Mouse (Mus musculus): ENCODE measurements at regions not wholly inside any gene's neighbourhood (a gene's known extent, or its start where the extent isn't known, plus 50 kb on each side); places are given as distances from the start of the nearest gene placed in this dataset.
A peak's percentile ranks its signal among the peaks of the same experiment; 100 is the strongest.
"Not testable (repeated sequence)": the region's sequence is repeated elsewhere in the genome, so short reads cannot be mapped to it uniquely, and the experiment has no call there.

DNA sequence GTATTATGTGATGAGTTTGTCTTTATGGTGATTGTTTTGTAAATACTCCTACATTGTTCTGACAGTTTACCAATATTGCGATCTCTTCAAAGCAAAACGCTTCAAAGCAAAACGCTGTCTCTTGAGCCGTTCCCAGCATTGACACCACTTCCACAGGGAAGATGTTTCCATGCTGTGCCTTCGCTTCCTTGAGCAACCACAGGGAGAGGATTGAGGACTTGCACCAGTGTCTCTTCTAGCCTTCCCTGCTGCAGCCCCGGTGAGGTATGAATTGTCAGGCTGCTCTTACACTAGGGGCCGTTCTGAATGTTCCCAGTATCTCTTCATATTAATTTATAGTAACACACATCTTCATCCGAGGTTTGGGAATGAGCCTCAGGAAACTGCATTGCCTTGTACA lies 160.4 kb upstream of the Arglu1 start:
- no peak for DNase-seq (ENCODE audit: low spot score in 2 of 2)

DNA sequence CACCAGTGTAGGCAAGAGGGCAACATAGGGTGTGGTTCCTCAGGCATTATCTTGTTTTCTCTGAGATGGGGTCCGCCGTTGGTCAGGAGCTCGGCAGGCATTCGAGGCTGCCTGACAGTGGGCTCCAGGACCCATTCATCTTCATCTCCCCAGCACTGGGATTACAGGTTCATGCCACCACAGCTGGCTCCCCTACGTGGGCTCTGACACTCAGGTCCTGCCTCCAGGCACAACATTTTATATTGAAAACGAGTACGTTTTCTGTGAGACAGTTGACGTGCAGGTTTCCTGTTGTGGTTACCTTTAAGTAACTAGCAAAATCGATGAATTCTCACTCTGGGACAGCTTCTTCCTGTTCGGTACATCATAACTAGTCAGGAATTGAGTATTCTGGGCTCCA lies 157.3 kb upstream of the Arglu1 start:
- DNase-seq (ENCODE audit: low spot score in 2 of 2): no peak

DNA sequence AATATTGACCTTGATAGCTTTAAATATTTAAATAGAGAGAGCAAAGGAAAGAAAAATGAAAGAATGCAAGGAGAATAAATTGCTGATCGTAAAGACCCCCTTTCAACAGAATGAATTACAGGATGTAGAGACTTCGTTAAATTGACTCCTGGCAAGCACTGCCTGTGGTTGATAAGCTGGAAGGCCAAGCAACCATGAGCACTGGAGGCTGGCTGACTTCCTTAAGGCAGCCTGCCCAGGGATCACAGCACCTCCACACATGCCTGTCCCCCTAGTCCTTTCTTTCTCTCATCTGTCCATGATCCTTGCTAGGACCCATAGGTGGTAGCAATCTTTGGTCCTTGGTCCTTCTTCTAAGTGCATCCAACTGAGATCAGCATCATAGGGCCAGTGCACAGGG lies 152.0 kb upstream of the Arglu1 start:
- no peak for DNase-seq (ENCODE audit: low spot score in 2 of 2)

DNA sequence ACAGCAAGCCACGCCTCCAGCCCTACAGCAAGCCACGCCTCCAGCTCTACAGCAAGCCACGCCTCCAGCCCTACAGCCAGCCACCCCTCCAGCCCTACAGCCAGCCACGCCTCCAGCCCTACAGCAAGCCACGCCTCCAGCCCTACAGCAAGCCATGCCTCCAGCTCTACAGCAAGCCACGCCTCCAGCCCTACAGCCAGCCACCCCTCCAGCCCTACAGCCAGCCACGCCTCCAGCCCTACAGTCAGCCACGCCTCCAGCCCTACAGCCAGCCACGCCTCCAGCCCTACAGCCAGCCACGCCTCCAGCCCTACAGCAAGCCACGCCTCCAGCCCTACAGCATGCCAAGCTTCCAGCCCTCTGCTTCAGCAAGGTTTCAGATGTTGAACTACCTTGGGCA lies 145.8 kb upstream of the Arglu1 start:
- not testable (repeated sequence) for DNase-seq (ENCODE audit: low spot score in 2 of 2)

DNA sequence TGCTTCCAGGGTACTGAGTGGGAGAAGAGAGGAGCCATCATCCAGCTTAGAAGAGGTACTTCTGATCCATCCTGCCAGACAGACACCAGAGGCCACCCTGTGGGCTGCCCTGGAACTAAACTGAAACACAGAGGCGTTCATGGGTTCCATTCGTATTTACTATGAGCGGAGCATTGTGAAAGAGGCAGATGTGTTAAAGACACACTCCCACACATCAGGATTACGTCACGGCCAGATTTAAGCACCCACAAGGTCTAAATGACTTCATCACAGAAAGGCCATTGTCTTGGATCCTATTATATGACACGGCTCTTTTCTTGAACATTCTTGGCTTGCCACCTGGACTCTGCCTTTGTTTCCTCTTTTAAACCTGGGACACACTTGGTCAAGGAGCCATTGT lies 141.0 kb upstream of the Arglu1 start:
- DNase-seq (ENCODE audit: low spot score in 2 of 2): no peak

DNA sequence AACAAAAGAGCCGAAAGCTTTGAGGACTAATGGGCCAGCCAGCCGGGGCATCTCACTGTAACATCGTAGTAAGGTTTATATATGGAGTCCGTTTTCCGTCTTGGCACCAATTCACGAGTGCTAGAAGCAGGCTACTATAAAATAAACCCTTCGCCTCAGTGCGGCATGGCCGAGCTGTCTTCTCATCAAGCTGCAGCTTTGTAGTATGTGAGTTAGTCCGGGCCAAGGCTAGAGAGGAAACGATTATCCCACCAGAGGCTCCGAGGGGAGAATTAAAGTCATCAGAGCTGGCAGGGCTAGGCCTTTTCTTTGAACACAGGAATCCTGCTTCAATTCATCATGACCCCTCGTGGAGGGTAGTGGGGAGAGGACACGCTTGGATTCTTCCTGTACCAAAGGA lies 138.9 kb upstream of the Arglu1 start:
- no peak for DNase-seq (ENCODE audit: low spot score in 2 of 2)

DNA sequence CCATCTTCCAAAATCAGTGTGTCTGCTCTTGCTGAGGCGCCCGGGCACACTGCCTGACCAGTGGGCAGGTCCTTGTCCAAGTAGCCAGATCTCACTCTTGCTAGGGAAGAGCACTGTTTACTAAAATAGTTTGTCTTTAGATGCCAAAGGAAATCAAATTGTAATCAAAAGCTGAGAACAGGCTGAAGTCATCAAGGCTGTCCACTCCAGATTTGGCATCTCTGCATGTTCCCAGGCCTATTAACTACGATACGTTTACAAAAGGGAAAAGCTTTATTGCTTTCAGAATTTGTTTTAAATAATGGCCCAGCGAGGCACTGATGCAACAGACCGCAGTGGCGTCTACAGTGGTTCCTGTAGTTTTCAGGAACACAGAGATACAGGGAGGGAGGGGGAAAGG lies 137.2 kb upstream of the Arglu1 start:
- DNase-seq (ENCODE audit: low spot score in 2 of 2): peak in 1 of 2 experiments; percentile 13

DNA sequence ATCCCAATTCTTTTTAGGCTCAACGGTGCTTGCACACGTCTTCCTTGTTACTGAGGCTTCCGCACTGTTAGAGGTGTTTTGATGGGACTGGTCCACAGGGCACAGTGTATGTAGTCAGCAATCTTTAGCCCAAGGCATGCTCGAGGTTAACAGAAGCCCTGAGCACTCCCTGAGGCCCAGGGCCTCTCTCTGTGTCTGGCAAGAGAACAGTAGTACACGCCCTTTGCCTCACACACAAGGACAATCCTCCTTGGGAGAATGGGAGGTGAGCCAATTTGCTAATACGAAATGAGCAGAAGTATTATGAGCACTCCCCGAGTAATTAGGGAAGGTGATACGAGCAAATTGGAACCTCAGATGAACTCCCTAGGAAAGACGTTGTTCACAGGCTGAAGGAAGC lies 136.5 kb upstream of the Arglu1 start:
- DNase-seq (ENCODE audit: low spot score in 2 of 2): peak; percentile 7 to 17

DNA sequence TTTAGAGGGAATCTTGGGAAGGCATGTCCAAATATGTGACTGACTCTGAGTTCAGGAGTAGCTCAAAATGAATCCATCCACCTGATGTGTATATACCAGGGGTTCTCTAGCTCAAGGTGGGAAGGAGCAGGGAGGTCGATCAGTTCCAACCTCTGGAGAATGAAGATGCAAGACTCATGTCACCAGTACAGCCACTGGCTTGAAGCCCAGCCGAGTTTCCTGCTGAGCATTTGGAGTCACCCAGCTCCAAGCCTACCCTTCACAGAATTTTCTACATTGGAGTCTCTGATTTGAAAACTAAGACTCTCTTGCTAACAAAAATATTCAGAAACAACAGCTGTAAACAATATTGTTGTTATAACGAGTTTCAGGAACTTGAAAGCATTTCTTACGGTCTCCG lies 134.6 kb upstream of the Arglu1 start:
- no peak for DNase-seq (ENCODE audit: low spot score in 2 of 2)

DNA sequence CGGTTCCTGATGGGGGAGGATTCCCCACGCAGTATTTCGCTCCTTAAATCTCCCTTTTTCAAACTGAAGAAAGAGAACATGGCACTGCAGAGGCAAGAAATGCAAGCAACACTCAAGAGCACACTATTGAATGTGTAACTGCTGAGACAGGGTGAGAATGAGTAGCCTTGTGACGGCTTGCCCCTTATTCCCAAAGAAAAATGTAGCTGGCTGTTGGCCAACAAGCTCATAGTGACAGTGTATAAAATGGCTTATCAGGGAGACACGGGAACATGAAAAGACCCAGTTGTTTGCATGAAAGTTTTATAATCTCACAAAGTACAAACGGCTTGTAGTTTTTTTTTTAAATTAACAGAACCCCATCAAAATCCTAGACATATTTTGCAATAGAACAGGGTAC lies 130.8 kb upstream of the Arglu1 start:
- no peak for DNase-seq (ENCODE audit: low spot score in 2 of 2)

DNA sequence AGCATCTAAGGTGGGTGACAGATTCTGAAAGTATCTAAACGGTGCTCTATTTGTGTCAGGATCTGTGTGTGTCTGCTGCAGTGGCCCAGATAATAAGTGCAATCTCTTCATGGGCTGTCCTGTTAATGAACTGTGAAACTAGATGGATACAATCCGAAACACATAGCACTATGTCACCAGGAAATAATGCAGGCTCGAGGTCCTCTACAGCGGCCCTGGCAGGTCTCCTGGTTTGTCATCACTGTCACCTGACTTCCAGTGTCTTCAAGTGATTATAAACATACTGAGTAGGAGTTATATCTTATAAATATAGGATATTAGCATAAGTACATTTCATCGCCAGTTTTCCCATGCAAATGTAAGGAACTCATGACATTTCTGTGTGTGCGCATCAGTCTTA lies 130.3 kb upstream of the Arglu1 start:
- no peak for DNase-seq (ENCODE audit: low spot score in 2 of 2)

DNA sequence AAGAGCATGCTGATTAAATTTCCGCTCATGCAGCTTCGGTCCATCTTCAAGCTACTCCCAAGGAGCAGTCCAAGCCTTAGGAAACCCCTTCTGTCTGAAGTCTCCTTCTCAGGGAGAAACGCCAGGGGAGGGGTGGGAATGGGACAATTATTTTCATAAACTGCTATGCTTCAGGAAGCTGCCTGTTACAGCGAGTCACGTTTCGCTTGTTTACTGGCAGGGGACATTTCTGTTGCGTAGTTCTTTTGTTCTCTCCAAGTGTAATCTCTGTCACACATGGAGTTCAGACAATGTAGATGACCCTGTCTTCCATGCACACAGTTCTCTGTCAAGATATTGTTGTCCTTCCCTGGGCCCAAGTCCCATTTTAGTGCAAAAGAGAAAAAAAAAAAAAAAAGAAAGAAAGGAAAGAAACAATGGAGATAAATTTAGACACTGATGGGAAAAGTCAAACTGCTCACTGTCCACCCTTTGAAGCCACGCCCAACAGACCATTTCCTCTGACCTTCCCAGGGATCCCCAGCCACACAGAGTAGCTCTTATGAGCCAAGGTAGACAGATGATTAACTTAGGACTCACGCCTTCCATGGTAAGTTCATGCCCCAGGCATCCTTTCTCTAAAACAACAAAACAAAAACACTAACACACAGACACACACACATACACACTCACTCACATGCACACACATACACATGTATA lies 129.1 kb upstream of the Arglu1 start:
- no peak for DNase-seq (ENCODE audit: low spot score in 2 of 2)

DNA sequence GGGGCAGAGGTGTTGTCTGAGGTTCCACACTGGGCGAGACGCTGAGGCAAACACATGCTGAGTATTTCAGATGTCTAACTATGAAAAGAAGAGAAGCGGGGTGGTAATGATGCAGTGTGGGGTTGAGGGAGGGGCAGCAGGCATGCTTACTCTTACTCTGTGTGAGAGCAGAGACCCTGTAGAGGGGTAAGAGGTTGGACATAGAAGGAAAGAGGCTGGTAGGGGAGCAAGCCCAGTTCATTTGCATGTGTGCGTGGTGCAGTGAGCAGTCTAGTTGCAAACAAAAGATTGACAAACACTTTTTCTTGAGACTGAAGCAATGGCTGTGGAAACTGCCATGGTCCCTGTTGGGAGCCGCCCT lies 122.5 kb upstream of the Arglu1 start:
- DNase-seq (ENCODE audit: low spot score in 2 of 2): no peak

DNA sequence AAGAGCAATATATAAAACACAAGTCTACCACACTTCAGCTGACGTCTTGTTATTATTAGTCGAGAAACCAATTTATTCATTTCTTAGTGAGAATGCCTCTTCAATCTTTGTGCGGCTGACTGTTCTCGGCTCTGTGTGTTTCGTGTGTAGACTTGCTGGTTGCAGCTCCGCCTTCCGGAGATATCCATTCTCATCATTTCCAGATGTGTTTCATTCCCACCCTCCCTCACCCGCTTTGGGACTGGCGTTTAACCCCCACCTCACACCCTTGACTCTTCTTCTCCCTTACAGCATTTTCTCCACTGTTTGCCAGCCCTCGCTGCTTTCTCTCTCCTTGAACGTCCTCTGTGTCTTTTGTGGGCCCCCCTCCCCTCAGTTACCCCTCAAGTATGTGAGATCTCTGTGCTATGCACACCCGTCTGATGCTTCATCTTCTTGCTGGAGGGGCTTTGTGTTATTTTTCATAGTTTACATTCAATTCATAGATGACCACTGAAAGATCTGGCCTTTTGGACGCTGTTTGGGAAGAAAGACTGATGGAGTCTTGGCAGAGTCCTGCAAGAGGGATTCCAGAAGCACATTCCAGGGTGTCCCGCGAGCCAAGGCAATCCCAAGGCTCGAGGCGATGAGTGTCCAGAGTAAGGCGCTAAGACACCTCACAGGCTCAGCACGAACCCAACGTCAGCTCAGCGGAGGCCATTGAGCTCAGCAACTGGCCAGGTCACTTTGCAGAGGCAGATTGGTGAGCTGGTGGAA lies 121.9 kb upstream of the Arglu1 start:
- DNase-seq (ENCODE audit: low spot score in 2 of 2): peak in 1 of 2 experiments; percentile 10

DNA sequence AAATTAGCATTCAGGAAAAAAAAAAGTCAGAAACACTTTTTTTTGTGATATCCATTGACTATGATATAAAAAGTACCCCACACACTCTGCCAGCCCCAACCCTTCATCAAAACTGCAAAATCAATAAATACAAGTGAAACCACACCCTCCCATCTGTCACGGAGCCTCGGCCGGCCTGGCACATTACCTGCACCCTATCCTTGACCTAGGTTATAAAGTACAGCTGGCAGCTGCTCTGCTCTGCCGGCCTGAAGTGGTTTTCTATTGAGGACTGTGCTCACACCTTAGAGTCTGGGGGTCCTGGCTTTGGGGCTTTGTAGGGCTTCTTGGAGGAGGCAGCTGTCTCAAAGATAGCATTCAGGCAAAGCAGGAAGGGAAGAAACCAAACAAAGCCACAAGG lies 120.6 kb upstream of the Arglu1 start:
- no peak for DNase-seq (ENCODE audit: low spot score in 2 of 2)

DNA sequence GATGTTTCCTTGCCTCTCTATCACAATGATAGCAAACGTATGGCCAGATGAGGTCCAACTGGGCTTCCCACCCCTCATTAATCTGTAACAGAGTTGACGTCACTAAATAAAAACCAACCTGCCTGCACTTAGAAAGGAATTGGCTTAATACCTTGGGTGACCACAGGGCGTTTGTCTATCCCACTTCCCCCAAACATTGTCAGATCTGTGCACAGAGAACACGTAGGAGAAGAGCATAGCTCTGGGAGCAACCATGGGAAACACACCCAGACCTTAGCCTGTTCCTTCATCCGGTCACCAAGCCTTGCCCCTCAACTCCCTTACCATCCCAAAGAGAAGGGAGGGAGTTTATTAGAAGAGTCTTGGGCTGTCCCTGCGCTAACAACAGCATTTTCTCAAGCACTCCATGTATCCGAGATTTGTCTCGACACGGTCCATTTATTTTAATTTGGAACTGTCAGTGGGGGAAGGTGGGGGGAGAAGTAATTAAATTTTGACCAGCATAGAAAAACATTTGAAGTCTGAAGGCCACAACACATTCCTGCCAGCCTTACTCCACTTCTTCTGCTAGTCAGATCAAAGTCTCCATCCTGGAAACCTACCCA lies 119.6 kb upstream of the Arglu1 start:
- no peak for DNase-seq (ENCODE audit: low spot score in 2 of 2)

DNA sequence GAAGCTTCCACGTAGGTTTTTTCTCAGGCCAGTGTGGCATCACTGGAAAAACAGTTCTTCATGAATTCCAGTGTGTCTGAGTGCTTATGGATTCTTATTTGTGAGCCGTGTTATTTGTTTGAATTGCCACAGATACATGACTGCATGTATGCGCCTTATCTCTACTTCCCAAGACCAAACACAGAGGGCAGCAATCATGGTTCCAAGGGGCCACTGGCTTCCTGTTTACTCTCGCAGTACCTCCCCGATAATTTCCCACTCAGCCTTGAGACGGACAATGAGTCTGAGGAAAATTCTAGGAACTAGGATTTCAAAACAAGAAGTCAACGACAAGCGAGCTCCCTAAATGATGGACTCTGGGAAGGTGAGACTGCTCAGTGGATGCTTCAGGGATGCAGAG lies 119.0 kb upstream of the Arglu1 start:
- no peak for DNase-seq (ENCODE audit: low spot score in 2 of 2)

DNA sequence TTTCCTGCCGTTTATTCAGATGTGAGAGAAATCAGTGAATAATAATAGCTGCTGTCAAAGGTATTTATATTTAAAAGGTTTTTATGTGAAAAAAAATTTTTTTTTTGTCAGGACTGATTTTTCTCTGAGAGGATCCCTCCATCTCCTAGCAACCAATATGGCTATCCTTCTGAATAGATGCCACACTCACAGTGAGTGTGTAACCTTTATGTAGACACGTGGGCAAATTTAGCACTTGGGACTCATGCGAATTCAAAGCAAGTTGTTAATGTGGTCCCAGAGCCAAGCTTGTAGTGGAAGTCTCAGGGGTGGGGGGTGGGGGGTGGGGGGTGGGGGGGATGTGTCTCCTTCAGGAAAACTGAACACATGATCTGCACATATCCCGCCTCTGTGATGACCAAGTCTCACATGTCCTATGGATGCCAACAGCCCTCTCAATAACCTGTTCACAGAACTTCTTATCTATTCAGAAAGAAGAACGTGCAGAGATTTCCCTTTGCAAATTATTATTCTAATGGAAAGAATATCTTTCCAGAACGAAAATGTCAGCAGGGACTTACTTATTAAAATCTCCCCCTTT lies 112.5 kb upstream of the Arglu1 start:
- DNase-seq (ENCODE audit: low spot score in 2 of 2): no peak

DNA sequence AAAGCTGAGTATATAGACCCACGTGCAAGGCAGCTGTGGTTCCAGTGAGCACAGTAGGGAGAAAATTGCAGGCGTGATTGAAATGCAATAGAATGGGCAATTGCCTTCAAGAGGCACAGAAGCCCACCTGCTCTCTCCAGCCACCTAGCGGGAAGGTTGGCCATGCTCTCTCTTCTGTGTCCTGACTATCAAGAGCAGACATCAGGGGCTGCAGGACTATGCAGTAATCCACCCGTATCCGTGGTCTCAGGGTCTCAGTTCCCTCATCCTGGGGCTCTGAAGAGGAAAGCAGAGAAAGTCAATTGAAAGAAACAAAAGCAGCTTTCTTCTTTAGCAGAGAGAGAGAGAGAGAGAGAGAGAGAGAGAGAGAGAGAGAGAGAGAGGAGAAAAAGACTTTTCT lies 112.0 kb upstream of the Arglu1 start:
- no peak for DNase-seq (ENCODE audit: low spot score in 2 of 2)

DNA sequence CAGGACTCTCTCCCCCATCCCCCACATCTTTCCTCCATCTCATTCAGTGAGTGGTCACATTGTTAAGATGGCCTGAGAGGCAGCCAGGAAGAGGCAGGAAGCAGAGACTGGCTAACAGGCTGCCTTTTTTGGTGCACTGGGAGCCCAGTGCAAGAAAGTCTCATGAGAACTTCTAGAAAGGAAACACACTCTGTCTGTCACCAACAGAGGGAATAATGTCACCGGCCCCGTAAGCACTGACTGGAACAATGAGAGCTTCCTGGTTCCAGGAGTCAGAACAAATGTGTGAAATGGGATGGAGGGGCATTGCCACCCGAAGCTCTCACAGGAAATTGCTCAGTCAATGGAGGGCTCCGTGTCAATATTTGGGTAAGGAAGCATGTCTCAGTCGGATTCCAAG lies 111.3 kb upstream of the Arglu1 start:
- DNase-seq (ENCODE audit: low spot score in 2 of 2): no peak

DNA sequence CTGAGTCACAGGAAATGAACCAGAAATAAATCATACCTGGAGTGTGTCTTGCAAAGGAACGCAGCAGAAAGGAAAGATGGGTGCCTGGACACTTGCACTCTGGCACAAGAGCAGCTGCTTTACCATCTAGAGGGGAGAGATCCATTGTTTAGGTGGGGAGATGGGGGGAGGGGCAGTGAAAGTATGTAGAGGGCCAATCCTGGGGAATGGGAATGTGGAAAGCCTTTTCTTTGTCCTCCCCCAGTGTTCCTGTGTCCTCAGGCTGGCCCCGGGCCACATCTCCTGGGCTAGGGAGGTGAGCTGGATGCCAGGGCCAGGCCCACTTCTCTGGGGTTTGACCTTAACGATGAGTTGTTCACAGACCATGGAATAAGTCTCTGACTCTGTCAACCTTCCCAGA lies 107.2 kb upstream of the Arglu1 start:
- no peak for DNase-seq (ENCODE audit: low spot score in 2 of 2)

DNA sequence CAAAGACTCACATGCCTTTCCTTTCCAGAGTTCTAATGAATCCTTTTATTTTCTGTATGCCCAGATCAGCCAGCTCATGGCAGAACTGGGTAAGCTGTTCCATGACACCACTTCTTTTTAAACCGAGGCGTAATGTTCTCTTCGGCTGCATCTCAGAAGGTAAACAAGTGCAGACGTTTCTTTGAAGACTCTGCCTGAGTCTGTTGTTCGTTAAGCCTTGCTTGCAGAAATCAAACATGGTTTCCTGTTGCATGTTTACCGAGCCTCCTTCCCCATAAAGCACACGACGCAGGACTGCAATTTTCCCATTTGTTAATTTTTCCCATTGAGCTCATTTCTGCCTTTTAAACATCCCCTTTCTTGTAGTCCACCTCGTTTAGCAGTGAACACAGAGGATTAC lies 106.6 kb upstream of the Arglu1 start:
- DNase-seq (ENCODE audit: low spot score in 2 of 2): no peak

DNA sequence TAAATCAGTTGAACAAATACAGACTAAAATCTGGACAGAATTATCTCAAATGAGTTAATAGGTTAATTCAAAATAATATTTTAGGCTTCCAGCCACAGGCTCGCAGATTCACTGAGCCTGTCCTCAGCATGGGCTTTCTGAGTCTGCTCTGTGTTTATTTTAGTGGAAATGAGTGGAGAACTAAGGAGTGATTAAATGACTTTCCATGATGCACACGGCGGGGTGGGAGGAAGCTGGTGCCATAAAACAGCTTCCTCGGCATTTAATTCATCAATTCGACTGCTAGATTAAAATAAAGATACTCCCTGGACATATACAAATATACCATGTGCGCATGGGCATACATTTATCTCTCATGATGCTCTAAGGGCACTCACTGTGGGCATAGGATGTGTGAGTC lies 104.4 kb upstream of the Arglu1 start:
- DNase-seq (ENCODE audit: low spot score in 2 of 2): no peak

Measured in gastrocnemius, adult 8-10 months (tissue).